Mouse (Mus musculus) cerebellum, adult 18-20 months (tissue): Measurements from ENCODE around the gene Teddm1a.
"Not testable (repeated sequence)": the region's sequence is repeated elsewhere in the genome, so short reads cannot be mapped to it uniquely, and the experiment has no call there.

Experiments
- DNase-seq, 2 experiments: peaks; one replicate each; pipeline ENCODE4 v3.0.0; 2021

Teddm1a gene

GRCm38 (mm10) chr1:153891442-153891841 is at the start of gene Teddm1a:
TSS of gene Teddm1a (plus strand) at chr1:153891742.
- no peak for DNase-seq

GRCm38 (mm10) chr1:153842121-153842740 is 49.3 kb upstream of the Teddm1a start:
- no peak for DNase-seq

- no peak for DNase-seq
These were observed 47.5 kb upstream of the Teddm1a start, which contains the start of gene Rgsl1 for GRCm38 (mm10) chr1:153844042-153844441. TSS of gene Rgsl1 (minus strand) at chr1:153844142.

GRCm38 (mm10) chr1:153846420-153846819 is 45.1 kb upstream of the Teddm1a start:
- no peak for DNase-seq

- DNase-seq = no peak
These were observed 44.7 kb upstream of the Teddm1a start for GRCm38 (mm10) chr1:153846867-153847266.

GRCm38 (mm10) chr1:153852696-153853095 is 38.8 kb upstream of the Teddm1a start:
- not testable (repeated sequence) for DNase-seq

GRCm38 (mm10) chr1:153855946-153856345 is 35.6 kb upstream of the Teddm1a start:
- no peak for DNase-seq

GRCm38 (mm10) chr1:153874045-153874444 is 17.5 kb upstream of the Teddm1a start, which contains the start of gene Teddm1b:
TSS of gene Teddm1b (plus strand) at chr1:153874345.
- DNase-seq = no peak

GRCm38 (mm10) chr1:153880391-153880790 is 11.2 kb upstream of the Teddm1a start:
- not testable (repeated sequence) for DNase-seq

- DNase-seq = no peak
These were observed 5.4 kb upstream of the Teddm1a start for GRCm38 (mm10) chr1:153886024-153886633.

GRCm38 (mm10) chr1:153890121-153890520 is 1.4 kb upstream of the Teddm1a start:
- DNase-seq = no peak

GRCm38 (mm10) chr1:153893746-153894145 is 2.2 kb downstream of the Teddm1a start:
- DNase-seq = no peak

- DNase-seq = no peak
These were observed 2.8 kb downstream of the Teddm1a start for GRCm38 (mm10) chr1:153894201-153894893.

- peak; percentile 72 to 81 for DNase-seq
These were observed 3.4 kb downstream of the Teddm1a start for GRCm38 (mm10) chr1:153894979-153895378.

GRCm38 (mm10) chr1:153897196-153897595 is 5.7 kb downstream of the Teddm1a start:
- DNase-seq = no peak

GRCm38 (mm10) chr1:153898989-153899730 is 7.6 kb downstream of the Teddm1a start:
- peak; percentile 27 to 34 for DNase-seq

GRCm38 (mm10) chr1:153899731-153900380 is 8.3 kb downstream of the Teddm1a start, which contains the start of the genes Glul and Teddm2:
TSS of gene Glul (plus strand) at chr1:153899944.
TSS of gene Teddm2 (minus strand) at chr1:153900228.
- peak; percentile 92 to 96 for DNase-seq

- peak; percentile 41 to 63 for DNase-seq
These were observed 8.8 kb downstream of the Teddm1a start for GRCm38 (mm10) chr1:153900381-153900780.

- peak in 1 of 2 experiments; percentile 16 for DNase-seq
These were observed 9.6 kb downstream of the Teddm1a start for GRCm38 (mm10) chr1:153900860-153901730.

GRCm38 (mm10) chr1:153903006-153903405 is 11.5 kb downstream of the Teddm1a start:
- no peak for DNase-seq

- DNase-seq = no peak
These were observed 12.7 kb downstream of the Teddm1a start for GRCm38 (mm10) chr1:153904236-153904635.
